Mouse (Mus musculus) limb, embryonic 12.5 days (tissue): Measurements from ENCODE around the gene Mms19. TPM values are rescaled to one million over a fixed set of nuclear protein-coding genes. Genes with fewer than 3 reads are reported as not detected.

Source experiments
- ATAC-seq: fragments of 200-750 bp; cut with Nextera tagmentation; 2 replicates; pipeline ENCODE4 v1.8.0; 2017; ENCODE audit warnings: low read depth, moderate TSS enrichment; ENCODE audit not compliant: insufficient number of reproducible peaks, insufficient read depth, low FRiP score, low TSS enrichment
- H3K27ac ChIP-seq: fragments of 300-500 bp; sonication (generic); 2 replicates; pipeline ENCODE4 v1.5.1; 2016; ENCODE audit warnings: mild to moderate bottlenecking, moderate library complexity
- H3K27me3 ChIP-seq: fragments of 300-500 bp; sonication (generic); 2 replicates; pipeline ENCODE4 v1.6.1; 2016; ENCODE audit warnings: mild to moderate bottlenecking, moderate library complexity
- H3K36me3 ChIP-seq: fragments of 300-500 bp; sonication (generic); 2 replicates; pipeline ENCODE4 v1.6.1; 2016; ENCODE audit warnings: mild to moderate bottlenecking, moderate library complexity
- H3K4me1 ChIP-seq: fragments of 300-500 bp; sonication (generic); replicated peaks from 2 replicates; pipeline ENCODE4 v1.6.1; 2016
- H3K4me2 ChIP-seq: fragments of 300-500 bp; sonication (generic); 2 replicates; pipeline ENCODE4 v1.6.1; 2016; ENCODE audit warnings: mild to moderate bottlenecking, moderate library complexity
- H3K4me3 ChIP-seq: fragments of 300-500 bp; sonication (generic); replicated peaks from 2 replicates; pipeline ENCODE4 v1.5.1; 2016; ENCODE audit warnings: mild to moderate bottlenecking
- H3K9ac ChIP-seq: fragments of 300-500 bp; sonication (generic); replicated peaks from 2 replicates; pipeline ENCODE4 v1.6.1; 2016; ENCODE audit warnings: mild to moderate bottlenecking, moderate library complexity
- H3K9me3 ChIP-seq: fragments of 300-500 bp; sonication (generic); 2 replicates; pipeline ENCODE4 v1.6.1; 2016; ENCODE audit warnings: mild to moderate bottlenecking, moderate library complexity
- WGBS: fragments of 180-500 bp; shearing (Covaris S2); methylation state at CpG from one replicate; pipeline ENCODE4 v1.1.7; 2016; 5-methylcytosine and 5-hydroxymethylcytosine counted together
- polyA plus RNA-seq: library from polyadenylated mRNA; unstranded; fragments of >200 nt; fragmentation: Nextera tagmentation; extraction: Ambion mirVana; gene quantifications from 2 replicates; pipeline ENCODE4 v1.2.1, GENCODE M21; 2016

The Mms19 gene
- polyA plus RNA-seq, 1 experiment from 2014 or later, result 41.3 TPM

DNA sequence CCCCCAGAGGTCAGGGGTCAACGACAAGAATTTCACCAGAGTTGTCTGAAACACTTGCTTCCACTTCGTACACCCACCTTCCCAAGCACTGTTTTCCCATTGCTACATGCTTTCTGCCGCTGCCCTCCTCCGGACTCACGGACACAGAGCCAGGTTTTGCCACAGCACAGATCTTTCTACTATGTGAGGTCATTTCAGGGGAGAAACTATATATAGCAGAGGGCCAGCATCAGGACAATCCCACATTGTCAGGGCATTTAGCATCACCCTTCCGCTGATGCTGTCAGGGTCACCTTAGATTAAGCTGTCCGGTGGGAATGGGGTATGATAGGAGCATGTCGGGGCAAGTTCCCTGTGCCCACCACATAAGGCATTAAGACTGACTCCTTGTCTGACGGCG is 16.1 kb upstream of the Mms19 start:
- 64% methylated on average over 10 of the region's 10 CpGs for WGBS
- Histone ChIP-seq H3K4me3 (no peak overlapping the region), H3K4me2 (no peak overlapping the region), H3K27me3 (no peaks in the 10 kb centered on the region), H3K36me3 (no peaks in the 10 kb centered on the region), H3K27ac (0 out of 2 replicates have a peak overlapping the region, but pooled peaks have one; percentile 45), H3K9ac (no peak overlapping the region), H3K9me3 (no peaks in the 10 kb centered on the region), H3K4me1 (peaks cover 65% of the 10 kb centered on the region)
- ATAC-seq, result no peak

DNA sequence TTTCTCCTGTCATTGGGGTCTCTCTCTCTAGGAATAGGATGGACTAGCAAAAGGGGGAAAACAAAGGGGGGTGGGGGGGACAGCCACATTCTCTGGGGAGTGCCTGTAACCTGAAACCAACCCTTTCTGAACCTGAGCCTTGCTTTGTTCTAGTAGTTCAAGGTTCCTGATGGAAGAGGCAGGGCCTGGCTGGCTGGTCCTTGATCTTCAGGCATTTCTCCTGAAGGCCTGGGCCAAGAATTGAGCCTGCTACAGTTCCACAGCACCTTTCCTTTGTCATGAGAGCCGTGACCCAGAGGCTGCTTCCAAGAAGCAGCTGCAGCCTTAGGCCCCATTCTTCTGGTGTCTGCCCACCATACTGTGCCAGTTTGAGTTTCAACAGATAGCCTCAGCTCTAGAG is 14.5 kb upstream of the Mms19 start:
- no peak for ATAC-seq

DNA sequence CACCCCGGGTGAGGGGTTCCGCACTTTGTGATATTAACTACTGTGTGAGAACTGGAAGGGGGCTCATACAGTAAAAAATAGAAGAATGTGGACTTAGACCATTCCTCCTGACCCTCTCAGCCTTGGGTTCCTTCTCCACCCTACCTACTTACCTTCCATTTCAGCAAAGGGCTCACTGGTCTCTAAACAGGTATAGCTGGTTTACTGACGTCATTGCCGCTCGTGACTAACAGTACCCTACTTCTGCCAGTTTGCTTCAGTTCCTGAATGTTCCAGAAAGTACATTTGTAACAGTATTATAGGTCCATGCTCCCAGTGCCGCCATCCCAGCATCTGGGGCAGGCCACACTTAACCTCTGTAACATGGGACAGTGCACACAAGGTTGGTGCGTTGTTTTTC is 13.1 kb upstream of the Mms19 start:
- Histone ChIP-seq H3K4me3 (no peak overlapping the region), H3K27ac (no peak overlapping the region), H3K4me1 (peaks cover 42% of the 10 kb centered on the region), H3K4me2 (no peak overlapping the region), H3K9me3 (no peaks in the 10 kb centered on the region), H3K27me3 (no peaks in the 10 kb centered on the region), H3K9ac (no peak overlapping the region), H3K36me3 (no peaks in the 10 kb centered on the region)
- 89% methylated on average over 7 of the region's 7 CpGs for WGBS
- ATAC-seq, result no peak

More for the DNA sequence above, 14.5 kb upstream of the Mms19 start:
- Histone ChIP-seq H3K4me2 (no peak overlapping the region), H3K9ac (no peak overlapping the region), H3K36me3 (no peaks in the 10 kb centered on the region), H3K27ac (peak overlapping the region; percentile 45; the same call in 1 of the 2 replicates), H3K9me3 (no peaks in the 10 kb centered on the region), H3K27me3 (no peaks in the 10 kb centered on the region), H3K4me1 (peaks cover 56% of the 10 kb centered on the region), H3K4me3 (no peak overlapping the region)
- WGBS, result 38% methylated on average over 1 of the region's 1 CpGs

DNA sequence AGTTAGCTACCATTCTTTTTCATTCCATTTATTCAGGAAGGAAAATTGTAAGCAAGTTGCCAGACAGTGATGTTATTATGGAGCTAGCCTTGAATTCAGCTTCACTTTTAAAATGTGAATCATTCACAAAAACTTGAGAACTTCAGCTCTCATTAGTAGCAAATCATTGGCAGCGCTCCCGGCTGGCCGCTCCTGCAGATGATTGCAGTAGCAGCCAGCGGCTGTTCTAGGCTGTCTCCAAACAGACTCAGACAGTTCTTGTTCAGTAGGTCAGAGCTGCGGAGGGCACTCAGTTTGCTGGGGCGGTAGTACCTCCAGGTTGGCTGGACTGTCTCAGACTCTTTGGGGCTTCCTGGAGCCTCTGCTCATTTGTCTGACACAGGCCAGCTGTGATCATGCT is 12.5 kb upstream of the Mms19 start:
- no peak overlapping the region for H3K4me2 ChIP-seq
- H3K4me3 ChIP-seq, result no peak overlapping the region
- H3K9me3 ChIP-seq, result no peaks in the 10 kb centered on the region
- no peaks in the 10 kb centered on the region for H3K27me3 ChIP-seq
- no peak overlapping the region for H3K9ac ChIP-seq
- 76% methylated on average over 6 of the region's 6 CpGs for WGBS
- ATAC-seq, result no peak
- H3K4me1 ChIP-seq, result peaks cover 40% of the 10 kb centered on the region
- H3K36me3 ChIP-seq, result no peaks in the 10 kb centered on the region
- peak overlapping the region; percentile 53; the same call in 1 of the 2 replicates for H3K27ac ChIP-seq

DNA sequence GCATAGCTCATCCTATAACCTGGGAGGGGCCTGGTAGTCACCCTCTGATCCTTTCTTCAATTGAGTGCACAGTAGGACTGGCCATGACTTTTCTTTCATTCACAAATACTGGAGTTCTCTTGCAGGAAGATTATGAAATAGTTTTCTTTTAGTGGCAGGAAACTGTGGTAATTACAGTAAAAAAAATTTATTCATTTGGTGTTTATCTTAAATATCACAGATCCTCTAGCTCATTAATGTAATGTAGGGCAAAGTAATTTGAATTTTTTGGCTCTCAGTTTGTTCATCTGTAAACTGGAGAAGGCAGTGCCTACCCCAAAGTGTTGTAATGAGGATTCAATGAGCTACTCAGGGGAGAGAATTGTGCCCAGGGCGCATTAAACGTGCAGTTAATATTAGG is 12.0 kb upstream of the Mms19 start:
- no peak overlapping the region; the same call in 1 of the 2 replicates for H3K27ac ChIP-seq

DNA sequence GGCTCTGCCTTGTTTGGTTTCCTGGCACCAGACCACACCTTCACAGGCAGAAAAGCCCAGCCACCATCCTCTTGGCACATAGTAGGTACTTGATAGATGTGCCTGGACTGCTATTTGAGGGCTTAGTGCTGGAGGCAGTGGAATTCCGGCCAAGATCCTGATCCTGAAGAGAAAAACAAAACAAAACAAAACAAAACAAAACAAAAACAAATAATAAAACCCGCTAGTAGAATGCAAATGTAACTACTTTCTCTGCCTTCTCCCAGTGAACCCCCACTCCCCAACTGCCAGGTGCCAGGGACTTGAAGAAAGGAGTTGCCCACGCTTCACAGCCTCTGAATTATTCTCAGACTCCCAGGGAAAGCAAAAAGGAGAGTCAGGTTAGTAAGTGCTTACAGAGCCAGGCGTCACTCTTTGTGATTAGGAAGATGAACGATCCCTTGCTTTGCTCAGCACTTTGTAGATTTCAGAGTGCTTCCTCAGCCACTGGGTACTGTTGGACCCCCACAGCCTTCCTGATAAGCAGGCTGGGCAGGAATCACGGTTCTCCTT is 11.0 kb upstream of the Mms19 start:
- no peak overlapping the region for H3K27ac ChIP-seq
- no peak overlapping the region for H3K4me2 ChIP-seq
- H3K4me3 ChIP-seq, result no peak overlapping the region
- H3K27me3 ChIP-seq, result no peaks in the 10 kb centered on the region
- peaks cover 28% of the 10 kb centered on the region for H3K4me1 ChIP-seq
- 35% methylated on average over 6 of the region's 6 CpGs for WGBS
- ATAC-seq, result no peak
- no peaks in the 10 kb centered on the region for H3K9me3 ChIP-seq
- no peak overlapping the region for H3K9ac ChIP-seq
- H3K36me3 ChIP-seq, result no peaks in the 10 kb centered on the region

More for the DNA sequence above, 12.0 kb upstream of the Mms19 start:
- no peaks in the 10 kb centered on the region for H3K36me3 ChIP-seq
- H3K9ac ChIP-seq, result no peak overlapping the region
- ATAC-seq, result no peak
- H3K4me1 ChIP-seq, result peaks cover 37% of the 10 kb centered on the region
- no peaks in the 10 kb centered on the region for H3K27me3 ChIP-seq
- H3K4me2 ChIP-seq, result no peak overlapping the region
- H3K9me3 ChIP-seq, result no peaks in the 10 kb centered on the region
- WGBS, result 93% methylated on average over 2 of the region's 2 CpGs
- no peak overlapping the region for H3K4me3 ChIP-seq

DNA sequence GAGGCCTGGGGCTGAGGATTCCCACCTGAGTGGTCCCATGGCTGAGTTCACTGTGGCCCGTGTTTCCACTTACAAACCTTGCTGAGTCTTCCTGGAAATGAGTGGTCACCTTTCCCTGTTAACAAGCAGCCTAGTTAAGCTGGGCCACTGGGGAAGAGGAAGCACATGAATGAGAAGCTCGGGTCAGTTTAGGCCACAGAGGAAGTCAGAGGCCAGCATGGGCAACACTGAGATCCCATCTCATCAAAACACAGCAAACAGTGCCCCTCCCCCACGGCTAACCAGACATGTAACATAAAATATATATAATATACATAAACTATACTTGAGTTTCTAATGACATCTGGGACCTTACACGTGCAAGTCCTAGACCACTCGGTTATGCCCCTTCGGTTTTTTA is 8.9 kb upstream of the Mms19 start:
- peaks cover 11% of the 10 kb centered on the region for H3K4me1 ChIP-seq
- H3K36me3 ChIP-seq, result 0 out of 2 replicates have a peak, but pooled peaks cover 3% of the 10 kb centered on the region
- no peak overlapping the region for H3K27ac ChIP-seq
- WGBS, result 75% methylated on average over 6 of the region's 6 CpGs
- ATAC-seq, result no peak
- no peaks in the 10 kb centered on the region for H3K27me3 ChIP-seq
- H3K4me2 ChIP-seq, result no peak overlapping the region
- no peak overlapping the region for H3K4me3 ChIP-seq
- H3K9me3 ChIP-seq, result no peaks in the 10 kb centered on the region
- H3K9ac ChIP-seq, result no peak overlapping the region

DNA sequence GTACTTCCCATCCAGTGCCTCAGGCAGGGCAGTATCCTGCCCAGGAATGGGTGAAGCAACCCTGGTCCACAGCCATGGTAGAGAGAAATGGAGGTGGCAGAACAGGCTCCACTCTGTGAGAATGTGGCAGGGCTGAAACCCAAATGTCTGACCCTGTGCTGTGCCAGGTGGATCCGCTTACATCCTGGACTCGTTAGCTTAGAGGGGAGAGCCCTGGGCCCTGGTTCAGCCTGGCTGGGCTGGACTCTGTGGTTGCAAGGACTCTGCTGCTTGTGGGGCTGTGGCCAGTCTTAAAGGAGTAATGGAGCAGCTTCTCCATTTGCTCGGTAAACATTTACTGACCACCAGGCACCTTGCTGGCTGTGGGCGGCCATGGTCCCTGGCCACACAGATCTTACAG is 6.2 kb upstream of the Mms19 start:
- Histone ChIP-seq H3K9ac (no peak overlapping the region), H3K4me2 (no peak overlapping the region), H3K27me3 (peaks cover 6% of the 10 kb centered on the region; the same call in 1 of the 2 replicates), H3K4me3 (no peak overlapping the region), H3K36me3 (0 out of 2 replicates have a peak, but pooled peaks cover 3% of the 10 kb centered on the region), H3K9me3 (no peaks in the 10 kb centered on the region), H3K4me1 (peaks cover 16% of the 10 kb centered on the region), H3K27ac (no peak overlapping the region)
- WGBS, result 76% methylated on average over 4 of the region's 4 CpGs
- no peak for ATAC-seq

DNA sequence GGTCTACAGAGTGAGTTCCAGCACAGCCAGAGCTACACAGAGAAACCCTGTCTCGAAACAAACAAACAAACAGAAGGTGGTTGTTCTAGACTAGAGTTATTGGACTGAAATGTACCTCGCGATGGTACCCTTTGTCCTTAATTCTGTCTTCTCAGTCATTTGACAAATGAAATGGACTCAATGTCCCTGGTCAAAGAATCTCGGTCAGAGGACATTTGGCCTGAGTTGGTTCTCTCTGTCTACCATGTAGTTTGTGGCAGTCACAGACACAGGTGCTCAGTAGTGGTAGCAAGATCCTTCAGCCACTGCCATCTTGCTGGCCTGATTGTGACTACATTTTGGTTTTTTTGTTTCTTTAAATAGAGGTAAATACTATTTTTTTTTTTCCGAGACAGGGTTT is 5.0 kb upstream of the Mms19 start:
- H3K27me3 ChIP-seq, result peaks cover 6% of the 10 kb centered on the region; the same call in 1 of the 2 replicates
- 86% methylated on average over 5 of the region's 5 CpGs for WGBS
- no peak for ATAC-seq

DNA sequence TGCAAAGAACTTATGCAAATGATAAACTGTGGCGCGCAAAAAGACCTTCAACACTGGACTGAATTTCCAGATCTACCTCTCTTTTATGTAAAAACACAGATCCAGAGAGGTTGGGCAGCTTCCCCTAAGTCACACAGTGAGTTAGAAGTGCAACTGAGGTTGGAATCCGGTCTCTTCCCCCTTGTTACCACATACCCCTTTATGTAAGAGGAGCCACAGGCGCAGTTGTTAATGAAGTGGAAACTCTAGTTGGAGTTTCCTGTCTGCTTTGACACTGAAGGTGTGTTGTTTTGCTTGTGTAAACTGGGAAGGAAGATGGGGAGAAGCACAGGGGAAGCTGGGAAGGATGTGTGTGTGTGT is 1.8 kb upstream of the Mms19 start:
- 0 out of 2 replicates have a peak, but pooled peaks cover 3% of the 10 kb centered on the region for H3K36me3 ChIP-seq
- peak overlapping the region; percentile 80 for H3K9ac ChIP-seq
- H3K4me2 ChIP-seq, result peak overlapping the region; percentile 85
- ATAC-seq, result no peak
- WGBS, result 5% methylated on average over 4 of the region's 4 CpGs
- peak overlapping the region; percentile 88; the same call in 1 of the 2 replicates for H3K27ac ChIP-seq
- peak overlapping the region; percentile 85 for H3K4me3 ChIP-seq
- H3K27me3 ChIP-seq, result peaks cover 6% of the 10 kb centered on the region; the same call in 1 of the 2 replicates
- H3K9me3 ChIP-seq, result no peaks in the 10 kb centered on the region
- peaks cover 32% of the 10 kb centered on the region for H3K4me1 ChIP-seq

More for the DNA sequence above, 5.0 kb upstream of the Mms19 start:
- H3K9ac ChIP-seq, result no peak overlapping the region
- H3K36me3 ChIP-seq, result 0 out of 2 replicates have a peak, but pooled peaks cover 3% of the 10 kb centered on the region
- H3K27ac ChIP-seq, result no peak overlapping the region
- H3K4me1 ChIP-seq, result peaks cover 15% of the 10 kb centered on the region
- H3K9me3 ChIP-seq, result no peaks in the 10 kb centered on the region
- no peak overlapping the region for H3K4me3 ChIP-seq
- no peak overlapping the region for H3K4me2 ChIP-seq

DNA sequence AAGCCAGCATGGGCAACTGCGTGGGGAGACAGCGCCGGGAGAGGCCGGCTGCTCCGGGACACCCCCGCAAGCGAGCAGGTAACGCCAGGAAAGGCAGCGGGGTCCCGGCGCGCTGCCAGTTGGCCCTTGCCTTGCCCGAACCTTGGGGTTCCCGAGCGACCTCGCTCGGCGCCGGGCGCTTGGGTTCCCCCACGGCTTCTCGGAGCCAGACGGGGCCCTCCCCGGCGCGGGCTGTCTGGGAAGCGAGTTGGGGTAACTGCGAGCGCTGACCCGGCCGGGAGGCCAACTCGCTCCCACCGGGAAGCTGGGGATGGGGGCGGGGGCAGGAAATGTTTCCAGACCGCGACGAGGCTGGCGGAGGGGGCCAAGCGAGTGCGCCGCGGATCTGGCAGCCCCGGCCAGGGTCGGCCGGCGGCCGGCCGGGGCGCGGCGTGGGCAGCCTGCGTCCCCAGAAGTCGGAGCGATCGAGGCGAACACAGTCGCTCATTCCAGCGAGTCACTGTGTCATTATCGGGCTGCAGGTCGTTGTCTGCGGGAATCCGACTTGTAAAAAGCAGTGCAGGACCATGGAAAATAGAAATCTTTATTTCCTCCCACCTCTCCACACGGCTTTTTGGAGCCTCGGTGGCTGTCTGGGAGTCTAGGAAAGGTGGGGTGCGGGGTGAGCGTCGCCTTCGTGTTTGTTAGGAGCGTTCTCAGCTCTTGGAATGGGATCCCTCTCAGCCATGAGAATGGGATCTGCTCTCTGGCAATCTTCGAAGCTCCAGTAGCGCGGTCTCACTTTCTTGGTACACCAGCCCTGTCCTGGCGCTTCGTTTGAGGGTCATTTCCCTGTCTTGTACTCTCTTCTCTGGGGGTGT is 1.2 kb upstream of the Mms19 start:
- Histone ChIP-seq H3K27me3 (peaks cover 6% of the 10 kb centered on the region; the same call in 1 of the 2 replicates), H3K9me3 (no peaks in the 10 kb centered on the region), H3K9ac (peak overlapping the region; percentile 80), H3K4me2 (peak overlapping the region; percentile 85), H3K4me1 (peaks cover 38% of the 10 kb centered on the region), H3K36me3 (0 out of 2 replicates have a peak, but pooled peaks cover 3% of the 10 kb centered on the region), H3K27ac (peak overlapping the region; percentile 88), H3K4me3 (peak overlapping the region; percentile 85)
- no peak for ATAC-seq
- WGBS, result under 1% methylated on average over 69 of the region's 74 CpGs
